ENCODE assay signal across 9 mouse cellular contexts in genomic region chr9:108489215-108489614, GRCm38 (mm10). TPM values are rescaled to one million over a fixed set of nuclear protein-coding genes. Genes with fewer than 3 reads are reported as not detected.
DNase-seq lines count a peak whose midpoint lies in the region; ATAC-seq and TF ChIP-seq lines count a peak whose summit lies in the region.
"Had no signal": no experiment of that assay in that cellular context is flagged by ENCODE, and none has a peak within 500 bp of the region (broad histone marks: within the 10 kb centered on the region; RNA-seq: fewer than 3 reads in every experiment).

No protein-coding gene starts in this region.

- no peaks in the 10 kb centered on the region for H3K27me3 ChIP-seq in kidney, embryonic 14.5 days (ENCODE audit: control insufficient read depth, insufficient read depth, low read length)
- H3K27me3 ChIP-seq in E14TG2a.4 (ENCODE audit: insufficient read depth, low read length) (no peaks in the 10 kb centered on the region), ES-Bruce4 (ENCODE audit: control insufficient read depth, insufficient read depth, low read length, poor library complexity, severe bottlenecking) (no peaks in the 10 kb centered on the region)
- H3K27me3 ChIP-seq in limb, embryonic 10.5 days (ENCODE audit: low read depth, poor library complexity, severe bottlenecking): no peaks in the 10 kb centered on the region

- TF ChIP-seq CTCF in E14TG2a.4 (conservative IDR thresholded peaks at IDR 0.05; ENCODE audit: low read length) (no peak), ES-Bruce4 (IDR thresholded peaks at IDR 0.05; ENCODE audit: low read depth, low read length) (no peak)
- TF ChIP-seq CTCF in lung, adult 2 months (IDR thresholded peaks at IDR 0.05; ENCODE audit: insufficient read depth, low read length): no peak

- H3K4me3 ChIP-seq in kidney, embryonic 14.5 days (ENCODE audit: low read length): no peak overlapping the region
- H3K4me3 ChIP-seq in E14TG2a.4 (replicated peaks; ENCODE audit: low read length): peak overlapping the region; percentile 96
- H3K4me3 ChIP-seq in ES-Bruce4 (ENCODE audit: low read depth, low read length): no peak overlapping the region
- peak overlapping the region; percentile 98; the same call in 1 of the 2 replicates for H3K4me3 ChIP-seq in limb, embryonic 10.5 days
- no peak overlapping the region for H3K4me3 ChIP-seq in lung, adult 2 months (replicated peaks; ENCODE audit: extremely low read depth, low read depth, low read length)

- H3K36me3 ChIP-seq in kidney, embryonic 14.5 days (ENCODE audit: control insufficient read depth, insufficient read depth, low read length): peaks cover 76% of the 10 kb centered on the region
- peaks cover 61% of the 10 kb centered on the region for H3K36me3 ChIP-seq in E14TG2a.4 (ENCODE audit: insufficient read depth, low read length)
- peaks cover 16% of the 10 kb centered on the region for H3K36me3 ChIP-seq in ES-Bruce4 (ENCODE audit: control insufficient read depth, insufficient read depth, low read length, poor library complexity, severe bottlenecking)
- peaks cover 84% of the 10 kb centered on the region for H3K36me3 ChIP-seq in limb, embryonic 10.5 days

- no peak for ATAC-seq in kidney, embryonic 14.5 days (ENCODE audit: low FRiP score, low TSS enrichment)

- H3K4me1 ChIP-seq in kidney, embryonic 14.5 days (ENCODE audit: control insufficient read depth, insufficient read depth, low read length): peaks cover 11% of the 10 kb centered on the region
- H3K4me1 ChIP-seq in E14TG2a.4 (replicated peaks; ENCODE audit: low read depth, low read length) (peaks cover 63% of the 10 kb centered on the region), ES-Bruce4 (ENCODE audit: control insufficient read depth, insufficient read depth, low read length) (no peaks in the 10 kb centered on the region)
- peaks cover 26% of the 10 kb centered on the region for H3K4me1 ChIP-seq in limb, embryonic 10.5 days
- peaks cover 7% of the 10 kb centered on the region for H3K4me1 ChIP-seq in lung, adult 2 months (ENCODE audit: control insufficient read depth, insufficient read depth, low read length)

- H3K4me2 ChIP-seq in kidney, embryonic 14.5 days (replicated peaks; ENCODE audit: low read depth, low read length): no peak overlapping the region

- DNase-seq in kidney, postnatal 14 days: no peak
- DNase-seq in limb, embryonic 10.5 days (ENCODE audit: low spot score): no peak
- DNase-seq in embryo, embryonic 11 days: no peak
- DNase-seq in lung, adult 2 months: no peak
- DNase-seq: adrenal gland, adult 2 months; cerebellum, adult 8-10 months had no signal

- H3K27ac ChIP-seq in kidney, embryonic 14.5 days (ENCODE audit: low read depth, low read length): peak overlapping the region; percentile 97; the same call in 1 of the 2 replicates
- peak overlapping the region; percentile 88 for H3K27ac ChIP-seq in ES-Bruce4 (ENCODE audit: insufficient read depth, low read length)
- 0 out of 2 replicates have a peak overlapping the region, but pooled peaks have one; percentile 93 for H3K27ac ChIP-seq in limb, embryonic 10.5 days

- WGBS in kidney, embryonic 14.5 days: 96% methylated on average over 20 of the region's 20 CpGs
- WGBS in limb, embryonic 10.5 days: 96% methylated on average over 20 of the region's 20 CpGs
- WGBS in lung, adult 2 months: 94% methylated on average over 20 of the region's 20 CpGs

- no peak overlapping the region; the same call in 1 of the 2 replicates for H3K9ac ChIP-seq in kidney, embryonic 14.5 days (ENCODE audit: low read depth, low read length)
- 0 out of 2 replicates have a peak overlapping the region, but pooled peaks have one; percentile 85 for H3K9ac ChIP-seq in ES-Bruce4 (ENCODE audit: low read depth, poor library complexity, severe bottlenecking)

- no peaks in the 10 kb centered on the region for H3K9me3 ChIP-seq in kidney, embryonic 14.5 days (ENCODE audit: control insufficient read depth, low read length)
- H3K9me3 ChIP-seq in E14TG2a.4 (ENCODE audit: low read length) (no peaks in the 10 kb centered on the region), ES-Bruce4 (replicated peaks; ENCODE audit: control insufficient read depth, insufficient read depth, low read length, poor library complexity, severe bottlenecking) (no peaks in the 10 kb centered on the region)
- H3K9me3 ChIP-seq in limb, embryonic 10.5 days (replicated peaks): no peaks in the 10 kb centered on the region

- TF ChIP-seq EP300 in ES-Bruce4 (IDR thresholded peaks at IDR 0.05; ENCODE audit: insufficient read depth, low read depth, low read length): no peak

- no peak for TF ChIP-seq POLR2A in ES-Bruce4 (IDR thresholded peaks at IDR 0.05; ENCODE audit: insufficient read depth, low read length)
- TF ChIP-seq POLR2A in lung, adult 2 months (IDR thresholded peaks at IDR 0.05; ENCODE audit: borderline replicate concordance, extremely low read depth, low read depth, low read length): no peak

RNA-seq across cellular contexts. Expression of gene Usp19, which starts 1.2 kb away (rescaled TPM):
- 45.4 and 69.4 TPM in 2 replicates for polyA plus RNA-seq in kidney, embryonic 14.5 days (2014; fragmentation: Nextera tagmentation; extraction: Ambion mirVana)
- 86.0 and 90.9 TPM in 2 replicates for polyA plus RNA-seq in ES-Bruce4 (2011; ENCODE audit: insufficient read depth, insufficient read length, low read depth, missing spikeins)
- polyA plus RNA-seq in limb, embryonic 10.5 days (2016; fragmentation: Nextera tagmentation; extraction: Ambion mirVana): 87.2 and 107 TPM in 2 replicates
- polyA plus RNA-seq in lung, adult 2 months (2012; rRNA removed): 134 and 161 TPM in 2 replicates

RNA-seq across cellular contexts. Expression of gene Lamb2, which starts 9.7 kb away (rescaled TPM):
- 21.5 and 31.9 TPM in 2 replicates for polyA plus RNA-seq in kidney, embryonic 14.5 days (2014; fragmentation: Nextera tagmentation; extraction: Ambion mirVana)
- 27.4 and 39.0 TPM in 2 replicates for polyA plus RNA-seq in ES-Bruce4 (2011; ENCODE audit: insufficient read depth, insufficient read length, low read depth, missing spikeins)
- polyA plus RNA-seq in limb, embryonic 10.5 days (2016; fragmentation: Nextera tagmentation; extraction: Ambion mirVana): 19.7 and 31.6 TPM in 2 replicates
- polyA plus RNA-seq in lung, adult 2 months (2012; rRNA removed): 189 and 231 TPM in 2 replicates

RNA-seq across cellular contexts. Expression of gene Qars, which starts 18.3 kb away (rescaled TPM):
- polyA plus RNA-seq in kidney, embryonic 14.5 days (2014; fragmentation: Nextera tagmentation; extraction: Ambion mirVana): 99.1 and 117 TPM in 2 replicates
- 348 and 395 TPM in 2 replicates for polyA plus RNA-seq in ES-Bruce4 (2011; ENCODE audit: insufficient read depth, insufficient read length, low read depth, missing spikeins)
- polyA plus RNA-seq in limb, embryonic 10.5 days (2016; fragmentation: Nextera tagmentation; extraction: Ambion mirVana): 124 and 127 TPM in 2 replicates
- 140 and 204 TPM in 2 replicates for polyA plus RNA-seq in lung, adult 2 months (2012; rRNA removed)

RNA-seq across cellular contexts. Expression of gene Qrich1, which starts 27.4 kb away (rescaled TPM):
- 91.0 and 139 TPM in 2 replicates for polyA plus RNA-seq in kidney, embryonic 14.5 days (2014; fragmentation: Nextera tagmentation; extraction: Ambion mirVana)
- polyA plus RNA-seq in ES-Bruce4 (2011; ENCODE audit: insufficient read depth, insufficient read length, low read depth, missing spikeins): 139 and 145 TPM in 2 replicates
- 170 and 173 TPM in 2 replicates for polyA plus RNA-seq in limb, embryonic 10.5 days (2016; fragmentation: Nextera tagmentation; extraction: Ambion mirVana)
- polyA plus RNA-seq in lung, adult 2 months (2012; rRNA removed): 64.4 and 76.6 TPM in 2 replicates

RNA-seq across cellular contexts. Expression of gene Klhdc8b, which starts 27.8 kb away (rescaled TPM):
- polyA plus RNA-seq in kidney, embryonic 14.5 days (2014; fragmentation: Nextera tagmentation; extraction: Ambion mirVana): 21.6 and 22.9 TPM in 2 replicates
- 5.8 and 6.4 TPM in 2 replicates for polyA plus RNA-seq in ES-Bruce4 (2011; ENCODE audit: insufficient read depth, insufficient read length, low read depth, missing spikeins)
- 10.9 and 17.8 TPM in 2 replicates for polyA plus RNA-seq in limb, embryonic 10.5 days (2016; fragmentation: Nextera tagmentation; extraction: Ambion mirVana)
- polyA plus RNA-seq in lung, adult 2 months (2012; rRNA removed): 108 and 109 TPM in 2 replicates

Comparison
In these comparisons a context has a peak if more than half of its experiments do, and no peak if none do; other contexts are left out.
1. H3K4me3 ChIP-seq: peak in E14TG2a.4 (single experiment) and limb, embryonic 10.5 days (single experiment); none in kidney, embryonic 14.5 days (single experiment), ES-Bruce4 (single experiment) and lung, adult 2 months (single experiment).
2. Peak in every context shown above with its lines, with median percentiles within 50 percentile points of each other: H3K27ac ChIP-seq.